ENCODE assay signal across 8 mouse cellular contexts in the genomic region with DNA sequence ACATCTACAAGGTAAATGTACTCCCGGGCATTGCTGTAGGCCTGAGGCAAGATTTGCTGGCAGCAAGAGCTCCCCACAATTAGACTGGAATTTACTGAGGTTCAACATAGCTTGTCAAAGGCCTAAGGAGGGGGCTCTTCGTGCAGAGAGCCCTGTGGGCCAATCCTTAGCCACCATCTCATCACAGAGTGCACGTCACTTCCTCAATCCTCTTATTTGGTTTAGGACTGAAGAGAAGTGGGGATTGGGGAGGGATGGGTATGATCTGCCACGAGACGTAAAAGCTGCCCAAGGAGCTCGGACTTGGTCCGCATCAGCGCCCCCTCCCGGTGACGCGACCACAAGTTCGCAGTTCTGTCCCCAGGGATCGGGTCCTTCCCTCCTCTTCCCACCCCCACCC. TPM values are rescaled to one million over a fixed set of nuclear protein-coding genes. Genes with fewer than 3 reads are reported as not detected.
DNase-seq lines count a peak whose midpoint lies in the region; ATAC-seq and TF ChIP-seq lines count a peak whose summit lies in the region.

No protein-coding gene starts in this region.

- peak overlapping the region; percentile 85 for H3K9ac ChIP-seq in heart, embryonic 12.5 days
- peak overlapping the region; percentile 70 for H3K9ac ChIP-seq in kidney, postnatal 0 days (ENCODE audit: low read depth, low read length)
- H3K9ac ChIP-seq in liver, embryonic 12.5 days: peak overlapping the region; percentile 87
- H3K9ac ChIP-seq in stomach, embryonic 15.5 days: peak overlapping the region; percentile 70

- peak; percentile 56 to 69 for DNase-seq in CD8-positive naive resting alpha-beta T cell, adult 2 months (ENCODE audit: low read depth in 2 of 2, low spot score in 2 of 2)
- DNase-seq in brain, embryonic 18.5 days (ENCODE audit: low read depth, low spot score): peak; percentile 78
- DNase-seq in kidney, postnatal 0 days (ENCODE audit: low spot score): peak; percentile 96
- peak; percentile 88 for DNase-seq in naive thymus-derived CD4-positive, alpha-beta T cell, adult 2 months (ENCODE audit: low read depth)

- H3K4me1 ChIP-seq in erythroblast, embryonic 14.5 days (ENCODE audit: control insufficient read depth): peaks cover 55% of the 10 kb centered on the region
- peaks cover 30% of the 10 kb centered on the region for H3K4me1 ChIP-seq in heart, embryonic 12.5 days (replicated peaks)
- no peaks in the 10 kb centered on the region for H3K4me1 ChIP-seq in kidney, postnatal 0 days (replicated peaks; ENCODE audit: insufficient read depth, low read length)
- H3K4me1 ChIP-seq in liver, embryonic 12.5 days: peaks cover 56% of the 10 kb centered on the region
- peaks cover 18% of the 10 kb centered on the region for H3K4me1 ChIP-seq in stomach, embryonic 15.5 days

- H3K27ac ChIP-seq in heart, embryonic 12.5 days (ENCODE audit: poor library complexity, severe bottlenecking): peak overlapping the region; percentile 95
- peak overlapping the region; percentile 92 for H3K27ac ChIP-seq in kidney, postnatal 0 days
- H3K27ac ChIP-seq in liver, embryonic 12.5 days: peak overlapping the region; percentile 95
- H3K27ac ChIP-seq in stomach, embryonic 15.5 days: peak overlapping the region; percentile 97

- peak overlapping the region; percentile 94 for H3K4me3 ChIP-seq in erythroblast, embryonic 14.5 days (replicated peaks)
- peak overlapping the region; percentile 78 for H3K4me3 ChIP-seq in heart, embryonic 12.5 days
- peak overlapping the region; percentile 62 for H3K4me3 ChIP-seq in kidney, postnatal 0 days (replicated peaks; ENCODE audit: low read depth, low read length)
- H3K4me3 ChIP-seq in liver, embryonic 12.5 days: peak overlapping the region; percentile 85
- H3K4me3 ChIP-seq in stomach, embryonic 15.5 days (replicated peaks): peak overlapping the region; percentile 70

- TF ChIP-seq CTCF in kidney, postnatal 0 days (IDR thresholded peaks at IDR 0.05; ENCODE audit: low read depth): peak; percentile 63

- peaks cover 6% of the 10 kb centered on the region for H3K36me3 ChIP-seq in erythroblast, embryonic 14.5 days (ENCODE audit: control insufficient read depth)
- H3K36me3 ChIP-seq in heart, embryonic 12.5 days: no peaks in the 10 kb centered on the region
- no peaks in the 10 kb centered on the region for H3K36me3 ChIP-seq in kidney, postnatal 0 days (ENCODE audit: insufficient read depth, low read length)
- no peaks in the 10 kb centered on the region for H3K36me3 ChIP-seq in liver, embryonic 12.5 days
- no peaks in the 10 kb centered on the region for H3K36me3 ChIP-seq in stomach, embryonic 15.5 days

- H3K9me3 ChIP-seq in erythroblast, embryonic 14.5 days (ENCODE audit: control insufficient read depth, low read length): no peaks in the 10 kb centered on the region
- H3K9me3 ChIP-seq in heart, embryonic 12.5 days (replicated peaks): no peaks in the 10 kb centered on the region
- no peaks in the 10 kb centered on the region for H3K9me3 ChIP-seq in kidney, postnatal 0 days (replicated peaks; ENCODE audit: low read length)
- H3K9me3 ChIP-seq in liver, embryonic 12.5 days (replicated peaks): no peaks in the 10 kb centered on the region
- H3K9me3 ChIP-seq in stomach, embryonic 15.5 days: no peaks in the 10 kb centered on the region

- H3K27me3 ChIP-seq in erythroblast, embryonic 14.5 days (ENCODE audit: control insufficient read depth): peaks cover 16% of the 10 kb centered on the region; the same call in 1 of the 2 replicates
- no peaks in the 10 kb centered on the region for H3K27me3 ChIP-seq in heart, embryonic 12.5 days (replicated peaks)
- no peaks in the 10 kb centered on the region for H3K27me3 ChIP-seq in kidney, postnatal 0 days (ENCODE audit: insufficient read depth, low read length)
- H3K27me3 ChIP-seq in liver, embryonic 12.5 days (replicated peaks): peaks cover 19% of the 10 kb centered on the region
- H3K27me3 ChIP-seq in stomach, embryonic 15.5 days (replicated peaks): no peaks in the 10 kb centered on the region

- ATAC-seq in heart, embryonic 12.5 days (ENCODE audit: insufficient number of reproducible peaks, low FRiP score): peak; percentile 86
- ATAC-seq in kidney, postnatal 0 days (replicated peaks; ENCODE audit: low FRiP score, low read depth): peak; percentile 86
- peak; percentile 79 for ATAC-seq in liver, embryonic 12.5 days
- ATAC-seq in stomach, embryonic 15.5 days (ENCODE audit: insufficient read depth, low FRiP score, low read depth): peak; percentile 82

- peak overlapping the region; percentile 74 for H3K4me2 ChIP-seq in heart, embryonic 12.5 days
- H3K4me2 ChIP-seq in kidney, postnatal 0 days (ENCODE audit: low read length): peak overlapping the region; percentile 71
- peak overlapping the region; percentile 88 for H3K4me2 ChIP-seq in liver, embryonic 12.5 days
- H3K4me2 ChIP-seq in stomach, embryonic 15.5 days: peak overlapping the region; percentile 78

- WGBS in heart, embryonic 12.5 days: under 1% methylated on average over 13 of the region's 13 CpGs
- 0% methylated on average over 13 of the region's 13 CpGs for WGBS in kidney, postnatal 0 days
- WGBS in liver, embryonic 12.5 days (ENCODE audit: insufficient replicate concordance): 0% methylated on average over 13 of the region's 13 CpGs
- WGBS in stomach, embryonic 15.5 days: under 1% methylated on average over 13 of the region's 13 CpGs

RNA-seq across cellular contexts. Expression of a gene that starts 0.6 kb away (rescaled TPM):
- polyA plus RNA-seq in erythroblast, embryonic 14.5 days (2012): 0.05 and 0.09 TPM in 2 replicates
- polyA plus RNA-seq in heart, embryonic 12.5 days (2016; fragmentation: Nextera tagmentation; extraction: Ambion mirVana): 161 and 163 TPM in 2 replicates
- polyA plus RNA-seq in kidney, postnatal 0 days (2015; fragmentation: Nextera tagmentation; extraction: Ambion mirVana): 139 and 151 TPM in 2 replicates
- 94.4 and 96.9 TPM in 2 replicates for polyA plus RNA-seq in liver, embryonic 12.5 days (2016; fragmentation: Nextera tagmentation; extraction: Ambion mirVana)
- 406 and 472 TPM in 2 replicates for polyA plus RNA-seq in stomach, embryonic 15.5 days (2015; fragmentation: Nextera tagmentation; extraction: Ambion mirVana)

RNA-seq across cellular contexts. Expression of a gene that starts 23.8 kb away (rescaled TPM):
- polyA plus RNA-seq in erythroblast, embryonic 14.5 days (2012): not detected in 2 replicates
- polyA plus RNA-seq in heart, embryonic 12.5 days (2016; fragmentation: Nextera tagmentation; extraction: Ambion mirVana): not detected in 2 replicates
- polyA plus RNA-seq in kidney, postnatal 0 days (2015; fragmentation: Nextera tagmentation; extraction: Ambion mirVana): 0.05 and 0.07 TPM in 2 replicates
- not detected in 2 replicates for polyA plus RNA-seq in liver, embryonic 12.5 days (2016; fragmentation: Nextera tagmentation; extraction: Ambion mirVana)
- polyA plus RNA-seq in stomach, embryonic 15.5 days (2015; fragmentation: Nextera tagmentation; extraction: Ambion mirVana): 0.12 and 0.13 TPM in 2 replicates

RNA-seq across cellular contexts. Expression of a gene that starts 34.8 kb away (rescaled TPM):
- 0.09 and 0.12 TPM in 2 replicates for polyA plus RNA-seq in erythroblast, embryonic 14.5 days (2012)
- polyA plus RNA-seq in heart, embryonic 12.5 days (2016; fragmentation: Nextera tagmentation; extraction: Ambion mirVana): 23.5 and 23.6 TPM in 2 replicates
- 16.5 and 16.8 TPM in 2 replicates for polyA plus RNA-seq in kidney, postnatal 0 days (2015; fragmentation: Nextera tagmentation; extraction: Ambion mirVana)
- 8.9 and 9.2 TPM in 2 replicates for polyA plus RNA-seq in liver, embryonic 12.5 days (2016; fragmentation: Nextera tagmentation; extraction: Ambion mirVana)
- polyA plus RNA-seq in stomach, embryonic 15.5 days (2015; fragmentation: Nextera tagmentation; extraction: Ambion mirVana): 14.7 and 15.9 TPM in 2 replicates

Comparison
In these comparisons a context has a peak if more than half of its experiments do, and no peak if none do; other contexts are left out.
1. Peak in every context shown above with its lines: DNase-seq, ATAC-seq, H3K4me3 ChIP-seq and H3K27ac ChIP-seq.
2. RNA of a gene that starts 0.6 kb away (polyA plus RNA-seq): 406 to 472 TPM in stomach, embryonic 15.5 days, 161 to 163 TPM in heart, embryonic 12.5 days, 139 to 151 TPM in kidney, postnatal 0 days and 94.4 to 96.9 TPM in liver, embryonic 12.5 days; 0.05 to 0.09 TPM in erythroblast, embryonic 14.5 days; every median in the first group is over 10 times any median in the second.